Mouse (Mus musculus): ENCODE measurements around the gene Gm37240. TPM values are rescaled to one million over a fixed set of nuclear protein-coding genes. Genes with fewer than 3 reads are reported as not detected.

The Gm37240 gene
- total and polyA plus RNA-seq, 2 experiments from 2014 or later = 0.43 to 1.9 TPM

DNA sequence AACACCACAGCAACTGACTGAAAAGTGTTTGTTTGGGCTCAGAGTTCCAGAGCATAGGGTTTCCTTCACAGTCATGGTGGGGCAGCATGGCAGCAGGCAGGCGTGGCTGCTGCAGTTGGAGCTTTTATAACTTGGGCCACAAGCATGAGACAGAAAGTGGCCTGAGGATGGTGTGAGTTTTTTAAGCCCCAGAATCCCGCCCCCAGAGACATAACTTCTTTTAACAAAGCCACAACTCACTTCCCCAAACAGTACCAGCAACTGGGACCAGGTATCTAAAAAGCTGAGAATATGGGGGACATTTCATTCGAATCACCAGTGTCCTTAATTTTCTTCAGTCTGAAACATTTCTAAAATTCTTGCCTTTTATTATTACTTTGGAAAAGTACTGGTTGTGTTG, 1049.3 kb downstream of the Gm37240 start:
- H3K27me3 ChIP-seq (ENCODE audit: insufficient read depth, low read length) = no peaks in the 10 kb centered on the region
- no peak for ATAC-seq (ENCODE audit: low FRiP score)
- no peaks in the 10 kb centered on the region for H3K4me1 ChIP-seq (ENCODE audit: insufficient read depth, low read length)
- H3K4me3 ChIP-seq (ENCODE audit: low read depth, low read length) = no peak overlapping the region
- H3K9ac ChIP-seq (replicated peaks; ENCODE audit: low read length, poor library complexity, severe bottlenecking) = no peak overlapping the region
- no peak overlapping the region for H3K4me2 ChIP-seq (ENCODE audit: low read depth, low read length, poor library complexity, severe bottlenecking)
- TF ChIP-seq CTCF (IDR thresholded peaks at IDR 0.05) = no peak
- WGBS = 96% methylated on average over 3 of the region's 3 CpGs
- H3K27ac ChIP-seq (ENCODE audit: low read depth, low read length) = no peak overlapping the region
- no peaks in the 10 kb centered on the region for H3K36me3 ChIP-seq (ENCODE audit: insufficient read depth, low read length)
- no peaks in the 10 kb centered on the region for H3K9me3 ChIP-seq (ENCODE audit: low read length)
- no peak for DNase-seq (ENCODE audit: low spot score)

DNA sequence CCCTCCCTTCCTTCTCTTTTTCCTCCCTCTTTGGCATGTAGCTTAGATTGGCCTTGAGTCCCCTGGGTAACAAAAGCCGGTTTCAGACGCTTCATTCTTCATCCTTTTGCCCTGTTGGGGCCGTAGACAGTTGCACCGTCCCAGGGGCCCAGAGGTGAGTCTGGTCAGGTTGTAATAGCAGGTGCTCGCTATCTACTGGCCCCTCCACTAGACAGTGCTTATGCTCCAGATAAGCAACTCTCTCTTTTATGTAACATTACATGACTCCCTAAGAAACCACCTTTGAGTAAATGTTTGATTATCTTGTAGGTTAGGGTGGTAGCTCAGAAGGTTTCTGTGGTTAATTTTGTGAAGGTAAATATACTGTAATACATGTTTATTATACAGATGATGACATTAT, 1051.3 kb downstream of the Gm37240 start:
- Histone ChIP-seq H3K9me3 (ENCODE audit: low read length) (no peaks in the 10 kb centered on the region), H3K4me3 (ENCODE audit: low read depth, low read length) (no peak overlapping the region), H3K27me3 (ENCODE audit: insufficient read depth, low read length) (no peaks in the 10 kb centered on the region), H3K36me3 (ENCODE audit: insufficient read depth, low read length) (no peaks in the 10 kb centered on the region), H3K4me1 (ENCODE audit: insufficient read depth, low read length) (no peaks in the 10 kb centered on the region), H3K4me2 (ENCODE audit: low read depth, low read length, poor library complexity, severe bottlenecking) (no peak overlapping the region), H3K9ac (replicated peaks; ENCODE audit: low read length, poor library complexity, severe bottlenecking) (no peak overlapping the region), H3K27ac (ENCODE audit: low read depth, low read length) (no peak overlapping the region)
- 74% methylated on average over 5 of the region's 5 CpGs for WGBS
- ATAC-seq (ENCODE audit: low FRiP score) (no peak), DNase-seq (ENCODE audit: low spot score) (no peak)
- TF ChIP-seq CTCF (IDR thresholded peaks at IDR 0.05) = no peak

DNA sequence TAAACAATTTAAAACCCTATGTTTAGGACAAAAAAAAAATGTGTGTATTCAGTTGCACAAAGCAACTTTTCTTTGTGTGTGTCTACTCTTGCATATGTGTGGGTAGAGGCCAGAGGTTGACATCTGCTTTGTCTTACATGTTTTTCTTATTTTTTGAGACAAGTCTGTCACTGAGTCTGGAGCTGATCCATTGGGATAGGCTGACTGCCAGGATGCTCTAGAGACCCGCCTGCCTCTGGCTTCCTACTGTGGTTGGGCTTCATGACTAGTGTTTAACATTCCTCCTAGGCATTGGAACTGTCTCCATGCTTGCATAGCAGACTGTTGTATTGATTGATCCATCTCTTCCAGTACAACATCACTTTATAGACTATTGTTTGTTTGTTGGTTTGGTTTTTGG, 1058.0 kb downstream of the Gm37240 start:
- Histone ChIP-seq H3K4me2 (ENCODE audit: low read depth, low read length, poor library complexity, severe bottlenecking) (no peak overlapping the region), H3K4me3 (ENCODE audit: low read depth, low read length) (no peak overlapping the region), H3K9ac (replicated peaks; ENCODE audit: low read length, poor library complexity, severe bottlenecking) (no peak overlapping the region), H3K4me1 (ENCODE audit: insufficient read depth, low read length) (no peaks in the 10 kb centered on the region), H3K36me3 (ENCODE audit: insufficient read depth, low read length) (no peaks in the 10 kb centered on the region), H3K27ac (ENCODE audit: low read depth, low read length) (no peak overlapping the region), H3K9me3 (ENCODE audit: low read length) (no peaks in the 10 kb centered on the region), H3K27me3 (ENCODE audit: insufficient read depth, low read length) (no peaks in the 10 kb centered on the region)
- no peak for TF ChIP-seq CTCF (IDR thresholded peaks at IDR 0.05)
- ATAC-seq (ENCODE audit: low FRiP score) (no peak), DNase-seq (ENCODE audit: low spot score) (no peak)
- WGBS = 76% methylated on average over 1 of the region's 1 CpGs

DNA sequence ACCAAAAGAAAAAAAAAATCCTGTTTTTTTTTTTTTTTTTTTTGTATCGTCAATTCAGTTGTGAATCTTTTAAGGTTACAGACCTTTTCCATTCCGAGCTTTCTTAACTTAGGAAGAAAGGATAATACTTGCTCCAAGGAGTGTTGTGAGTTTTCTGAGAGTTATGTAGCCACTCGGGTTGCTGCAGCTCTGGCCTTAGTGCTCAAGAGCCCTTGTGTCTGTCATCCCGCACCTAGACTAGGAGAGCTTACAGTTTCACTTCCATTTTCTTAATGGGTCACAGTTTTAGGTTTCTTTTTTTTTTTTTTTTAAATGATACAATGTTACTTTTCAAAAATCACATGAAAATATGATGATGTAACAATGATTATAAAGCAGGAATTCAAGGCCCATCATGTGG, 1059.7 kb downstream of the Gm37240 start:
- Histone ChIP-seq H3K9me3 (ENCODE audit: low read length) (no peaks in the 10 kb centered on the region), H3K9ac (replicated peaks; ENCODE audit: low read length, poor library complexity, severe bottlenecking) (no peak overlapping the region), H3K4me2 (ENCODE audit: low read depth, low read length, poor library complexity, severe bottlenecking) (no peak overlapping the region), H3K27me3 (ENCODE audit: insufficient read depth, low read length) (no peaks in the 10 kb centered on the region), H3K4me1 (ENCODE audit: insufficient read depth, low read length) (no peaks in the 10 kb centered on the region), H3K36me3 (ENCODE audit: insufficient read depth, low read length) (no peaks in the 10 kb centered on the region), H3K4me3 (ENCODE audit: low read depth, low read length) (no peak overlapping the region), H3K27ac (ENCODE audit: low read depth, low read length) (no peak overlapping the region)
- WGBS = 94% methylated on average over 4 of the region's 4 CpGs
- TF ChIP-seq CTCF (IDR thresholded peaks at IDR 0.05) = no peak
- ATAC-seq (ENCODE audit: low FRiP score) (no peak), DNase-seq (ENCODE audit: low spot score) (no peak)

DNA sequence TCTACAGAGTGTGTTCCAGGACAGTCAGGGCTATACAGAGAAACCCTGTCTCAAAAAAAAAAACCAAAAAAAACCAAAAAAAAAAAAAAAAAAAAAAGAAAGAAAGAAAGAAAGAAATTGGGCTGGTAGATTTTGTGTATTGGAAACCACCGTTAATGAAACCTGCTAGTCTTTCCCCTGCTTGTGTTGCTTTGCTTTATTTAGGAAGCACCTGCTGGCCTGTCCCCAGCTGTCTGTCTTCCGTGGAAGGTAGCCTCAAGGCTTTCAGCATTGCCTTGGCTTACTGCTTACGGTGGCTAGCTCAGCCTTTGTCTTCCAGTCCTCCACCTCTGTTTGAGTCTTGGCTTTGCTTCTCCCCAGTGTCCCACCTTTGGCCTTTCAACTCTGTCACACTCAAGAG, 1060.4 kb downstream of the Gm37240 start:
- 71% methylated on average over 3 of the region's 3 CpGs for WGBS
- Histone ChIP-seq H3K27ac (ENCODE audit: low read depth, low read length) (no peak overlapping the region), H3K4me1 (ENCODE audit: insufficient read depth, low read length) (no peaks in the 10 kb centered on the region), H3K36me3 (ENCODE audit: insufficient read depth, low read length) (no peaks in the 10 kb centered on the region), H3K4me3 (ENCODE audit: low read depth, low read length) (no peak overlapping the region), H3K9ac (replicated peaks; ENCODE audit: low read length, poor library complexity, severe bottlenecking) (no peak overlapping the region), H3K9me3 (ENCODE audit: low read length) (no peaks in the 10 kb centered on the region), H3K27me3 (ENCODE audit: insufficient read depth, low read length) (no peaks in the 10 kb centered on the region), H3K4me2 (ENCODE audit: low read depth, low read length, poor library complexity, severe bottlenecking) (no peak overlapping the region)
- DNase-seq (ENCODE audit: low spot score) = no peak
- ATAC-seq (ENCODE audit: low FRiP score) = no peak
- TF ChIP-seq CTCF (IDR thresholded peaks at IDR 0.05) = no peak

DNA sequence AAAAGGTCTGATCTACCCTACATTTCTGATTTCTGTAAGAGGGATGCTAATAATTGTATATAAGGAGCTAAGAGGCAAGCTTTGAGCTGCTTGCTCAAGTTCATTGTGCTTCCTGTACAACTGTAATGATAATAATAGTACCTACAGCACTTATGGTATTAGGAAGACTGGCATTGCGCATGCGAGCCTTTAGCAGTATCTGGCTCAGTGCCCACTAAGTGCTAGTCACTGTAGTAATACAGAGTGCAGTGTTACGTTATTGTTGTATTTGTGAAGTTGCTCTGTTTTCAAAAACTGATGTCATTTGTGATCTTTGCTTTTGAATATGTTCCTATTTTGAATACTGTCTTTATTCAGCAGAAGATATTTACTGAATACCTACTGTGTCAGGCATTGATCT, 1060.9 kb downstream of the Gm37240 start:
- no peaks in the 10 kb centered on the region for H3K36me3 ChIP-seq (ENCODE audit: insufficient read depth, low read length)
- H3K27ac ChIP-seq (ENCODE audit: low read depth, low read length) = no peak overlapping the region
- H3K9ac ChIP-seq (replicated peaks; ENCODE audit: low read length, poor library complexity, severe bottlenecking) = no peak overlapping the region
- DNase-seq (ENCODE audit: low spot score) (no peak), ATAC-seq (ENCODE audit: low FRiP score) (no peak)
- WGBS = 78% methylated on average over 3 of the region's 3 CpGs
- no peak overlapping the region for H3K4me3 ChIP-seq (ENCODE audit: low read depth, low read length)
- no peak overlapping the region for H3K4me2 ChIP-seq (ENCODE audit: low read depth, low read length, poor library complexity, severe bottlenecking)
- H3K4me1 ChIP-seq (ENCODE audit: insufficient read depth, low read length) = no peaks in the 10 kb centered on the region
- H3K27me3 ChIP-seq (ENCODE audit: insufficient read depth, low read length) = no peaks in the 10 kb centered on the region
- no peaks in the 10 kb centered on the region for H3K9me3 ChIP-seq (ENCODE audit: low read length)
- TF ChIP-seq CTCF (IDR thresholded peaks at IDR 0.05) = no peak

All from midbrain, postnatal 0 days (tissue).